Mouse (Mus musculus): ENCODE data around the gene Sorl1. TPM values are rescaled to one million over a fixed set of nuclear protein-coding genes. Genes with fewer than 3 reads are reported as not detected.

The Sorl1 gene
- polyA plus RNA-seq, 1 experiment from 2014 or later, result 3.6 TPM

DNA sequence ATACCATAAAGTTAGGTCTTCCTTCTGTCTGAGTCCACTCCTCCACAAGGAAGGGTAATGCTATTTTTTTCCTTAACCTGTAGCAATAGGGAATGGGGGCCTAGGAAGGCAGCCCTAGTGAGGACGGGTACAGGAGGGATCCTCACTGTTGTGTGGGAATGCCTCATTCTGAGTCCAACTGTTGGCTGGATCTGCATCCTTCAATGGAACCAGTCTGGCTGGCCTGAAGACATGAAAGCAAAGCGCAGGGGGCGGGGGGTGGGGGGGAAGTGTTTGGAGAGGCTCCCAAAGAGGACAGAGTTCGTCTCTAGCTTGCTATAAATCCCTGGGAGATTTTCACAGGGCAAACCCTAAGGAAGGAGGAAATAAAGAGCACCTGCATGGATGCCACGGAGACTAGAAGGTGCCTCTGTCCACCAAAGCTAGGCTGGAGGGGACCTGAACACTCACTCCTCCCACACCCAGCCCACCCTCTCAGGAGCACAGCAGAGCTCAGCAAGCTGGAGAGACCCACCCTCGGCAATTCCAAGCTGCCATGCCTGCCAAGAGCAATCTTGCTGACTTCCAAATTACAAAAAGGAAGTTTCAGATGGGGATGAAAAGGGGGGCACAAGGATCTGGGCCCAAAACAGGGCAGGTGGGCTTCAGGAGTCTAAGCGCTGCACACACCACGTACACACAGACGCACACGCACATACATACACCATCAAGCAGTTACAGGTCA, 2.3 kb downstream of the Sorl1 start:
- no peak overlapping the region for H3K4me3 ChIP-seq (ENCODE audit: control insufficient read depth in 1 of 2, insufficient read depth in 1 of 2, low read depth in 1 of 2, low read length in 2 of 2)
- no peak overlapping the region for H3K9ac ChIP-seq (ENCODE audit: low read length)
- 84% methylated on average over 10 of the region's 10 CpGs for WGBS
- peaks cover 20% of the 10 kb centered on the region; the same call in 1 of the 2 replicates for H3K27me3 ChIP-seq (ENCODE audit: control insufficient read depth, insufficient read depth, low read length)
- no peaks in the 10 kb centered on the region for H3K9me3 ChIP-seq (ENCODE audit: control insufficient read depth, low read length)
- H3K27ac ChIP-seq (replicated peaks in 1 of 2; ENCODE audit: control insufficient read depth in 1 of 2, insufficient read depth in 1 of 2, low read depth in 2 of 2, low read length in 2 of 2), result no peak overlapping the region
- H3K4me1 ChIP-seq (ENCODE audit: control insufficient read depth in 2 of 2, insufficient read depth in 2 of 2, low read length in 2 of 2), result peaks cover 4 to 7% of the 10 kb centered on the region in 2 experiments; a peak in 2 of 4 replicates
- no peak for ATAC-seq (ENCODE audit: insufficient number of reproducible peaks, insufficient read depth, low FRiP score, low read depth)
- H3K36me3 ChIP-seq (ENCODE audit: control insufficient read depth, insufficient read depth, low read length), result no peaks in the 10 kb centered on the region
- no peak overlapping the region for H3K4me2 ChIP-seq (ENCODE audit: low read length)

DNA sequence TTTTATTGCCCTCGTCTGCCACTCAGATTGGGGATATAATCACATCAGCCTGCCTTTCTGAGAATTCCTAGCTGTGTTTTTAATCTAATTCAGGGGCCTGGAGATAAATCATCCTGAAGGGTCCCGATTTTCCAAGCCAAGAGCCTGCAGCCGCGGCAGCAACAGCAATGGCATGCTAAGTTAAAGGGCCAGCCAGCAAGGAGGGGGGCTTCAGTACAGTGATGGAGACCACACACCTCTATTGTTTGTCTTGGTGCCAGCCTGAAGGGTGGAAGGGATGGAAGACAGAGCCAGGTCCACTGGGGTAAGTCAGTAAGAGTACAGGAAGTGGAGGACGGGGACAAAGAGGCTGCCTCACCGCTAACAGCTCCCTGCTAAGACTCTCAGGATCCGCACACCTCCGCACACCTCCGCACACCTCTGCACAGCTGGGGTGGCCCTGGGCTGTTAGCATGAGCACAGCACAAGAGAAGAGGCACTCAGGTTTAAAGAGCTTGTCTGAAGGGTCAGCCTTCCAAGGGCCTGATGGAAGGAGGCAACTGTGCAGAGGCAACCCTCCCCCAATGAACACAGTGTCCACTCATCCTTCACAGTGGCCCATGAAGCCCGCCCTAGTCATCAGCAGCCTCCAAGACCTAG, 7.6 kb downstream of the Sorl1 start:
- no peaks in the 10 kb centered on the region for H3K9me3 ChIP-seq (ENCODE audit: control insufficient read depth, low read length)
- H3K4me2 ChIP-seq (ENCODE audit: low read length), result no peak overlapping the region
- no peak overlapping the region for H3K4me3 ChIP-seq (ENCODE audit: control insufficient read depth in 1 of 2, insufficient read depth in 1 of 2, low read depth in 1 of 2, low read length in 2 of 2)
- WGBS, result 69% methylated on average over 10 of the region's 10 CpGs
- no peak overlapping the region for H3K9ac ChIP-seq (ENCODE audit: low read length)
- H3K4me1 ChIP-seq (ENCODE audit: control insufficient read depth in 2 of 2, insufficient read depth in 2 of 2, low read length in 2 of 2), result peaks cover 3 to 4% of the 10 kb centered on the region in 2 experiments; a peak in 2 of 4 replicates
- no peak for ATAC-seq (ENCODE audit: insufficient number of reproducible peaks, insufficient read depth, low FRiP score, low read depth)
- no peaks in the 10 kb centered on the region for H3K27me3 ChIP-seq (ENCODE audit: control insufficient read depth, insufficient read depth, low read length)
- H3K36me3 ChIP-seq (ENCODE audit: control insufficient read depth, insufficient read depth, low read length), result no peaks in the 10 kb centered on the region
- no peak overlapping the region for H3K27ac ChIP-seq (replicated peaks in 1 of 2; ENCODE audit: control insufficient read depth in 1 of 2, insufficient read depth in 1 of 2, low read depth in 2 of 2, low read length in 2 of 2)

DNA sequence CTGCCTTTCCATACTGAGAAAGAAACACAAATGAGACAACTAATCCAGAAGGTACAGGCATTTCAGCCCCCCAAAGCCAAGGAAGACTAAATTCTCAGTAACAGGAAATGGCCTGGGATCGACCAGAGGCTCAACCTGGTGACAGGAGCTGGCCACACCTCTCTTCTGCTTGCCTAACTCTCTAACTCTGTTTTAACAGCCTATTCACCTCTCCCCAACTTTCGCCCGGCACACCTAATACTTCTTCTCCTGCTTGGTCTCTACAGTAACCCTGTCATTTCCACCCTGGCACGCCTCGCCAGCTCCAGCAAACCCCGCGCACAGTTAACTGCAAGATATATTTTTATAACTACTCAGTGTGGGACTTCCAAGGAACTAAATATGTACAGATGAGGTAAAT, 9.0 kb downstream of the Sorl1 start:
- Histone ChIP-seq H3K4me1 (ENCODE audit: control insufficient read depth in 2 of 2, insufficient read depth in 2 of 2, low read length in 2 of 2) (peaks cover 5 to 6% of the 10 kb centered on the region in 2 experiments), H3K9ac (ENCODE audit: low read length) (no peak overlapping the region), H3K4me2 (ENCODE audit: low read length) (no peak overlapping the region), H3K36me3 (ENCODE audit: control insufficient read depth, insufficient read depth, low read length) (no peaks in the 10 kb centered on the region), H3K27me3 (ENCODE audit: control insufficient read depth, insufficient read depth, low read length) (no peaks in the 10 kb centered on the region), H3K9me3 (ENCODE audit: control insufficient read depth, low read length) (no peaks in the 10 kb centered on the region), H3K27ac (replicated peaks in 1 of 2; ENCODE audit: control insufficient read depth in 1 of 2, insufficient read depth in 1 of 2, low read depth in 2 of 2, low read length in 2 of 2) (no peak overlapping the region), H3K4me3 (ENCODE audit: control insufficient read depth in 1 of 2, insufficient read depth in 1 of 2, low read depth in 1 of 2, low read length in 2 of 2) (no peak overlapping the region)
- WGBS, result 83% methylated on average over 7 of the region's 7 CpGs
- no peak for ATAC-seq (ENCODE audit: insufficient number of reproducible peaks, insufficient read depth, low FRiP score, low read depth)

DNA sequence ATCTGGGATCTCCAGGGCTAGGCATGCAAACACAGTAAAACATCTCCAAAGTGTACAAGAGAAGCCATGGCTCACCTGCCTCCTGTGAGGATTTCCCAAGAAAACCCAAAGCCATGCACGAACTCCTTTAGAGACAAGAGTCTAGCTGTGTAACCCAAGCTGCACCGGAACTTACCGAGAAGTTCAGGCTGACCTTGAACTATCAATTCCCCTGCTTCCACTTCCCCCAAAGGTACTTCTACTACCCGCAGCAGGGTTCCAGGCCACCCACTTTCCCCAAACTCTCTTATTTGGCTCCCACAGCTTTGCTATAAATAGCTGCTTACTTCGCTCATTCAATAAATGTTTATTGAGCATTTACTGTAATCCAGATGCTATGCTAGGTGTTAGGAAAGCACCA, 10.8 kb downstream of the Sorl1 start:
- Histone ChIP-seq H3K27ac (replicated peaks in 1 of 2; ENCODE audit: control insufficient read depth in 1 of 2, insufficient read depth in 1 of 2, low read depth in 2 of 2, low read length in 2 of 2) (no peak overlapping the region), H3K4me1 (ENCODE audit: control insufficient read depth in 2 of 2, insufficient read depth in 2 of 2, low read length in 2 of 2) (peaks cover 18 to 22% of the 10 kb centered on the region in 2 experiments)
- no peak for ATAC-seq (ENCODE audit: insufficient number of reproducible peaks, insufficient read depth, low FRiP score, low read depth)

DNA sequence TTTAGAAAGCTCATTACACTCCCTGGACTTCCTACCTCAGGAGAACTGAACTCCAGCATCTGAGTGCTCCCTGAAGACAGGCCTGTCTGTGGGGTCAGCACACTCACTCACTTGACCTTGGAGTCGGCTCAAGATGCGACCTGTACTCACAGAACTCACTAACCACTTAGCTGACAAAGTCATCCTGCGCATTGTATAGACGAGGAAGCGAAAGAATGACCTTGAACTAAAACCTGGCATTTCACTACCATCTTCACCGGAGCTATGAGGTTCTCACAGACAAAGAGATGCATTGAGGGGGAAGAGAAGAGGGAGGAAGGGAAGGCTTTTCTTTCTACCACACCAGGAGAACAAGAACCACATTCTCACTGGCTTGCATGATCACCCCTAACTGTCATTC, 11.4 kb downstream of the Sorl1 start:
- no peaks in the 10 kb centered on the region for H3K36me3 ChIP-seq (ENCODE audit: control insufficient read depth, insufficient read depth, low read length)
- no peak overlapping the region for H3K4me2 ChIP-seq (ENCODE audit: low read length)
- H3K27me3 ChIP-seq (ENCODE audit: control insufficient read depth, insufficient read depth, low read length), result no peaks in the 10 kb centered on the region
- no peak overlapping the region for H3K27ac ChIP-seq (replicated peaks in 1 of 2; ENCODE audit: control insufficient read depth in 1 of 2, insufficient read depth in 1 of 2, low read depth in 2 of 2, low read length in 2 of 2)
- H3K9me3 ChIP-seq (ENCODE audit: control insufficient read depth, low read length), result no peaks in the 10 kb centered on the region
- 64% methylated on average over 6 of the region's 6 CpGs for WGBS
- H3K9ac ChIP-seq (ENCODE audit: low read length), result no peak overlapping the region
- no peak for ATAC-seq (ENCODE audit: insufficient number of reproducible peaks, insufficient read depth, low FRiP score, low read depth)
- H3K4me1 ChIP-seq (ENCODE audit: control insufficient read depth in 2 of 2, insufficient read depth in 2 of 2, low read length in 2 of 2), result peaks cover 19 to 24% of the 10 kb centered on the region in 2 experiments
- no peak overlapping the region for H3K4me3 ChIP-seq (ENCODE audit: control insufficient read depth in 1 of 2, insufficient read depth in 1 of 2, low read depth in 1 of 2, low read length in 2 of 2)

More for the DNA sequence above, 10.8 kb downstream of the Sorl1 start:
- Histone ChIP-seq H3K27me3 (ENCODE audit: control insufficient read depth, insufficient read depth, low read length) (no peaks in the 10 kb centered on the region), H3K9ac (ENCODE audit: low read length) (no peak overlapping the region), H3K4me3 (ENCODE audit: control insufficient read depth in 1 of 2, insufficient read depth in 1 of 2, low read depth in 1 of 2, low read length in 2 of 2) (no peak overlapping the region), H3K36me3 (ENCODE audit: control insufficient read depth, insufficient read depth, low read length) (no peaks in the 10 kb centered on the region), H3K9me3 (ENCODE audit: control insufficient read depth, low read length) (no peaks in the 10 kb centered on the region), H3K4me2 (ENCODE audit: low read length) (no peak overlapping the region)
- WGBS, result 78% methylated on average over 5 of the region's 5 CpGs

DNA sequence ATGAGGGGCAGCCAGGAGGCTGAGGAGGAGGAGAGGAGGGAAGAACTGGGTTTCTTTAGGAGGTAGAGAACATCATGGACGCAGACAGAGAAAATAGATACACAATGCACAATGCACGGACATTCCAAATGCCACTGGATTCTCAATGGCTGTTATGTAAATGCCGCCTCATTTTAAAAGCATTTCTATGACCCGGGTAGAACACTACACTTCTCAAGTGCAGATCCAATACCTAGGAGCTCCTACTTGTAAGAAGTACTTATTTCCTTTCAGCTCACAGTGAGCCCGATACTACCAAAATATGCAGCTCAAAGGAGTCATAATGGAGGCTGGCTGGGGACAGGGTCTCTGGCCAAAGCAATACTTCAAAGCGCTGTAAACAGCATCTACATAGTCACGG, 12.8 kb downstream of the Sorl1 start:
- no peaks in the 10 kb centered on the region for H3K9me3 ChIP-seq (ENCODE audit: control insufficient read depth, low read length)
- no peaks in the 10 kb centered on the region for H3K36me3 ChIP-seq (ENCODE audit: control insufficient read depth, insufficient read depth, low read length)
- H3K27ac ChIP-seq (replicated peaks in 1 of 2; ENCODE audit: control insufficient read depth in 1 of 2, insufficient read depth in 1 of 2, low read depth in 2 of 2, low read length in 2 of 2), result no peak overlapping the region
- H3K4me2 ChIP-seq (ENCODE audit: low read length), result no peak overlapping the region
- H3K9ac ChIP-seq (ENCODE audit: low read length), result no peak overlapping the region
- WGBS, result 84% methylated on average over 7 of the region's 7 CpGs
- no peak for ATAC-seq (ENCODE audit: insufficient number of reproducible peaks, insufficient read depth, low FRiP score, low read depth)
- no peaks in the 10 kb centered on the region for H3K27me3 ChIP-seq (ENCODE audit: control insufficient read depth, insufficient read depth, low read length)
- no peak overlapping the region for H3K4me3 ChIP-seq (ENCODE audit: control insufficient read depth in 1 of 2, insufficient read depth in 1 of 2, low read depth in 1 of 2, low read length in 2 of 2)
- H3K4me1 ChIP-seq (ENCODE audit: control insufficient read depth in 2 of 2, insufficient read depth in 2 of 2, low read length in 2 of 2), result peaks cover 19 to 24% of the 10 kb centered on the region in 2 experiments

DNA sequence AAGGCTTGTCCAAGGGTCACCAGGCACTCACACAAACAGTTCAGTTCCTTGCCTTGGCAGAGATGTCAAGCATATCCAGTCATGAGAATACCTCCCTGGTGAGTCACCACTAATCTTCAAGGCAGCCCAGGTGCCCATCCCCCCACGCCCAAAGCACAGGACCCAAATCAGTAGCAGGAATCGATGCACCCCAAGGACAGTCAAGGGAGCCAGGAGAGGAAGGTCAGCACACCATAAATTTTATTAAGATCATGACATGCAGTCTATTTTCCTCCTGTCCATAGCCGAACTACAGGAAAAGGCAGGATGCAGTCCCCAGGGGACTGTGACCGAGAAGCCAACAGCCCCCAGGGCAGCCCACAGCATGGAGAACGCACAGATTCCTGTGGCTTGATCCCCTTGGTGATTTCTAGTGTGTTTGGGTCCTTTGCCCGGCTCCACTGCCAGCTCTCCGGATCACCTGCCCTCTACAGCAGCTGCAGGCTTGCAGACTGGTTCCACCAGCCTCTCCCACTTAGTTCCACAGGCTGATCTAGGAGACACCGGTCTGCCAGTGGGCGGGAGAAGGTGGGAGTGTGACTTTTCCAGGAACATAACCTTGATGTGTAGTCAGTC, 14.2 kb downstream of the Sorl1 start:
- no peak overlapping the region for H3K4me2 ChIP-seq (ENCODE audit: low read length)
- no peak overlapping the region for H3K4me3 ChIP-seq (ENCODE audit: control insufficient read depth in 1 of 2, insufficient read depth in 1 of 2, low read depth in 1 of 2, low read length in 2 of 2)
- H3K9ac ChIP-seq (ENCODE audit: low read length), result no peak overlapping the region
- no peaks in the 10 kb centered on the region for H3K36me3 ChIP-seq (ENCODE audit: control insufficient read depth, insufficient read depth, low read length)
- no peaks in the 10 kb centered on the region for H3K27me3 ChIP-seq (ENCODE audit: control insufficient read depth, insufficient read depth, low read length)
- peaks cover 19 to 24% of the 10 kb centered on the region in 2 experiments for H3K4me1 ChIP-seq (ENCODE audit: control insufficient read depth in 2 of 2, insufficient read depth in 2 of 2, low read length in 2 of 2)
- no peaks in the 10 kb centered on the region for H3K9me3 ChIP-seq (ENCODE audit: control insufficient read depth, low read length)
- no peak for ATAC-seq (ENCODE audit: insufficient number of reproducible peaks, insufficient read depth, low FRiP score, low read depth)
- WGBS, result 36% methylated on average over 9 of the region's 9 CpGs
- peak overlapping the region in 1 of 2 experiments; percentile 59; a peak in 2 of 4 replicates for H3K27ac ChIP-seq (replicated peaks in 1 of 2; ENCODE audit: control insufficient read depth in 1 of 2, insufficient read depth in 1 of 2, low read depth in 2 of 2, low read length in 2 of 2)

Data from heart, embryonic 14.5 days (tissue).